Mouse (Mus musculus): Measurements from ENCODE around the gene Tmem243. TPM values are rescaled to one million over a fixed set of nuclear protein-coding genes. Genes with fewer than 3 reads are reported as not detected.

Gene Tmem243
- polyA plus RNA-seq, 2 experiments, result 4.2 to 10.6 TPM

DNA sequence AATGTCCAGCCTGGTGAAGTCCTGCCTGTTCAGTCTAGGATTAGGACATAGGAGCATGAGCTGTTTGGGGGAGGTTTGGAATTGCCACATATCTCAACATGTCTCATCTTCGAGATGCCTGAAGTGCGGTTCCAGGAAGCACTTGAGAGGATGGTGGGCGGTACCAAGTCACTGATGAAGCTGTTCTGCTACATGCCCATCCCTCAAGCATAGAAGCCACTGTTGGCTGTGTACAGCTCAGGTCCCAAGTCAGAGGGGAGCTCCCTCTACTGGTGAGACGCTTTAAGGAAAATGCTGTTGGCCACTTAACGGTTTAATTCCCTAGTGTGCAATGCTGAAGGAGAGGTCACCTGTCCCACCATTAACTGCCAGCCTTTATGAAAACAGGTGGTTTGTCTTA lies 11.3 kb downstream of the Tmem243 start:
- Histone ChIP-seq H3K27ac (no peak overlapping the region), H3K36me3 (replicated peaks; ENCODE audit: control insufficient read depth, insufficient read depth, low read depth) (no peaks in the 10 kb centered on the region), H3K4me3 (ENCODE audit: insufficient read depth in 1 of 2, low read depth in 2 of 2, low read length in 2 of 2) (no peak overlapping the region), H3K4me1 (replicated peaks; ENCODE audit: control insufficient read depth in 2 of 2, insufficient read depth in 2 of 2, low read length in 1 of 2) (peaks cover 0 to 2% of the 10 kb centered on the region in 2 experiments; a peak in 1 of 4 replicates), H3K27me3 (ENCODE audit: control insufficient read depth, insufficient read depth, low read length) (no peaks in the 10 kb centered on the region), H3K4me2 (ENCODE audit: low read depth) (no peak overlapping the region), H3K9ac (replicated peaks) (no peak overlapping the region), H3K9me3 (ENCODE audit: control insufficient read depth, low read length) (no peaks in the 10 kb centered on the region)
- TF ChIP-seq CTCF (IDR thresholded peaks at IDR 0.05; ENCODE audit: low read depth), result peak; percentile 81
- TF ChIP-seq EP300 (IDR thresholded peaks at IDR 0.05; ENCODE audit: low read depth), result no peak
- peak; percentile 35; the same call in 1 of the 2 replicates for ATAC-seq (ENCODE audit: insufficient read depth)
- DNase-seq (ENCODE audit: low read depth in 3 of 3, low spot score in 3 of 3), result peak in 2 of 3 experiments; percentile 19 to 27
- WGBS (ENCODE audit: insufficient replicate concordance), result 8% methylated on average over 5 of the region's 5 CpGs

DNA sequence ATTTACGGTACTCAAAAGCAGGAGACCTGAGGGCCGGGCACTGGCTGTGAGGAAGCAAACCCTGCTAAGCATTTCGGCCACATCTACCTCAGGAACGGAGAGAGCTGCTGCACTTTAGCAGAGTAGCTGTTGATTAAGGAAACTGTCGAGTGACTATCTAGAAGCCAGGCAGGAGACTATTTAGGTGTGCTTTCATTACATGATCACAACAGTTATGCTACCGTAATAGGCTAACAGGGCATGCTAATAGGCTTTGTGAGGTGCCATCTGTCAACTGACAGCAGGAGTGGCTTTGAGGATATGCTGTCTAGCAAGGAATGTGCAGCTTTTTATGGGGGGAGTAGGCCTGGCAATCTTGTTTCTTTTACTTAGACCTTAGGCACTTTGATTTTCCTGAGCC lies 13.7 kb downstream of the Tmem243 start:
- WGBS (ENCODE audit: insufficient replicate concordance), result 49% methylated on average over 6 of the region's 6 CpGs
- TF ChIP-seq CTCF (IDR thresholded peaks at IDR 0.05; ENCODE audit: low read depth), result no peak
- TF ChIP-seq EP300 (IDR thresholded peaks at IDR 0.05; ENCODE audit: low read depth), result no peak
- H3K9ac ChIP-seq (replicated peaks), result no peak overlapping the region

DNA sequence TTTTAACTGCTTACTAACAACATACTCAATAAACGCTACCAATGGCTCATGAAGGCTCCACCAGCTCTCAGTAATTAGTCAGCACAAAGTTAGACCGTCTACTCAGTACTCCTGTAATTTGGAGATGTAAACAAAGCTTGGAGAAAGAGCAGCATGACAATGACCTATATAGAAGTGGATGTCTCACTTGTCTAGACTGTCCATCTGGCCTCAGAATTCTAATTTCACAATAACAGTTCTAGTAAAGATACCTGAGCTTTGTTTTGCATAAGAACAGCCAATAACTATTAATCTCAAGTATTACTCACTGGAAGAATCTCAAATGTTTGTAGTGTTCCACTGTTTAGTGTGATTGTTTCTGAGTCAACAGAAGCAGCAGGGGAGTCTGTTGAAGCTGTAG lies 23.7 kb downstream of the Tmem243 start:
- Histone ChIP-seq H3K27me3 (ENCODE audit: control insufficient read depth, insufficient read depth, low read length) (no peaks in the 10 kb centered on the region), H3K4me1 (replicated peaks; ENCODE audit: control insufficient read depth in 2 of 2, insufficient read depth in 2 of 2, low read length in 1 of 2) (no peaks in the 10 kb centered on the region), H3K36me3 (replicated peaks; ENCODE audit: control insufficient read depth, insufficient read depth, low read depth) (peaks cover 43% of the 10 kb centered on the region), H3K4me2 (ENCODE audit: low read depth) (no peak overlapping the region), H3K9ac (replicated peaks) (no peak overlapping the region), H3K27ac (no peak overlapping the region), H3K9me3 (ENCODE audit: control insufficient read depth, low read length) (no peaks in the 10 kb centered on the region), H3K4me3 (ENCODE audit: insufficient read depth in 1 of 2, low read depth in 2 of 2, low read length in 2 of 2) (no peak overlapping the region)
- ATAC-seq (ENCODE audit: insufficient read depth) (no peak), DNase-seq (ENCODE audit: low read depth in 3 of 3, low spot score in 3 of 3) (no peak)
- WGBS (ENCODE audit: insufficient replicate concordance), result 84% methylated on average over 2 of the region's 2 CpGs
- TF ChIP-seq EP300 (IDR thresholded peaks at IDR 0.05; ENCODE audit: low read depth) (no peak), CTCF (IDR thresholded peaks at IDR 0.05; ENCODE audit: low read depth) (no peak)

More for the DNA sequence above, 13.7 kb downstream of the Tmem243 start:
- no peak overlapping the region for H3K4me3 ChIP-seq (ENCODE audit: insufficient read depth in 1 of 2, low read depth in 2 of 2, low read length in 2 of 2)
- H3K4me1 ChIP-seq (replicated peaks; ENCODE audit: control insufficient read depth in 2 of 2, insufficient read depth in 2 of 2, low read length in 1 of 2), result no peaks in the 10 kb centered on the region
- H3K9me3 ChIP-seq (ENCODE audit: control insufficient read depth, low read length), result no peaks in the 10 kb centered on the region
- ATAC-seq (ENCODE audit: insufficient read depth), result no peak
- H3K4me2 ChIP-seq (ENCODE audit: low read depth), result no peak overlapping the region
- H3K27me3 ChIP-seq (ENCODE audit: control insufficient read depth, insufficient read depth, low read length), result no peaks in the 10 kb centered on the region
- no peak for DNase-seq (ENCODE audit: low read depth in 3 of 3, low spot score in 3 of 3)
- no peak overlapping the region for H3K27ac ChIP-seq
- H3K36me3 ChIP-seq (replicated peaks; ENCODE audit: control insufficient read depth, insufficient read depth, low read depth), result no peaks in the 10 kb centered on the region

DNA sequence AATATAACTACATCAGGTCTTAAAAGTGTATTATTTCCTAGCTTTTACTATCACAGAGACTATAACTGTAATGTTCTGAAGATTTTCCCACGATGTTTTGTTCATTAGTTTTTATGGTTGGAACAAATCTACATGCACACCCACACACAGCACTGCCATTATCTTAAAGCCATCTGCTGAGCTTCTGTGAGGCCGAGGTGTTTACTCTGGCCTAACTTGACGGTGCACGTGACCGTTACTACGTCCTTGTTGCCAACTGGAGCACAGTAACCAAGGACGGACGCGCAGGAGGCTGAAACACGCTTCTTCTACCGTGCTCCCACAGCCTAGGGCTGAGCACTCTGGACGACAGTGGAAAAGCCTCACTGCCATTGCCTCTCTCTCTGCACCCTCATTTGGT lies 28.1 kb downstream of the Tmem243 start:
- WGBS (ENCODE audit: insufficient replicate concordance), result 78% methylated on average over 12 of the region's 12 CpGs
- no peaks in the 10 kb centered on the region for H3K9me3 ChIP-seq (ENCODE audit: control insufficient read depth, low read length)
- no peak overlapping the region for H3K9ac ChIP-seq (replicated peaks)
- DNase-seq (ENCODE audit: low read depth in 3 of 3, low spot score in 3 of 3) (no peak), ATAC-seq (ENCODE audit: insufficient read depth) (no peak)
- H3K36me3 ChIP-seq (replicated peaks; ENCODE audit: control insufficient read depth, insufficient read depth, low read depth), result peaks cover 43% of the 10 kb centered on the region
- H3K27me3 ChIP-seq (ENCODE audit: control insufficient read depth, insufficient read depth, low read length), result no peaks in the 10 kb centered on the region
- H3K27ac ChIP-seq, result no peak overlapping the region
- TF ChIP-seq CTCF (IDR thresholded peaks at IDR 0.05; ENCODE audit: low read depth), result no peak
- no peak overlapping the region for H3K4me2 ChIP-seq (ENCODE audit: low read depth)
- no peak overlapping the region for H3K4me3 ChIP-seq (ENCODE audit: insufficient read depth in 1 of 2, low read depth in 2 of 2, low read length in 2 of 2)
- no peaks in the 10 kb centered on the region for H3K4me1 ChIP-seq (replicated peaks; ENCODE audit: control insufficient read depth in 2 of 2, insufficient read depth in 2 of 2, low read length in 1 of 2)

DNA sequence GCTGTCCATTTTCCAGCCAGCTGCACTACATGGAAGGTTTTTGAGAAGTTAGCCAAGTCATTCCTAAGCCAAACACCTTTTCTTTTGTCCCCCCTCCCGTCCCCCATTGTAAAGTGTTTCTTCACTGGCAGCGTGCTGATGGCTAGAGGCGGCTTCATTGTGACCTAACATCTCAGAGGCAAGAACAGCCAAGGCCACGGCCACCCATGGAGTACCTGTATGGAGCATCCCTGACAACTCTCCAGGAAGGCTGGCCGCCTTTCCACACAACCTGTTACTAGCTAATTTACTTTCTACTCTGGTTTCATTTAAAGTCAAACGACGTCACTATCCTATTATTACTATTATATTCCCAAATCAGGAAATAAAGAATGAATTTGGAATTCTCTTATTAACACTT lies 31.3 kb downstream of the Tmem243 start:
- H3K4me2 ChIP-seq (ENCODE audit: low read depth), result no peak overlapping the region
- H3K4me1 ChIP-seq (replicated peaks; ENCODE audit: control insufficient read depth in 2 of 2, insufficient read depth in 2 of 2, low read length in 1 of 2), result no peaks in the 10 kb centered on the region
- H3K9ac ChIP-seq (replicated peaks), result no peak overlapping the region
- WGBS (ENCODE audit: insufficient replicate concordance), result 86% methylated on average over 7 of the region's 7 CpGs
- peaks cover 38% of the 10 kb centered on the region for H3K36me3 ChIP-seq (replicated peaks; ENCODE audit: control insufficient read depth, insufficient read depth, low read depth)
- H3K9me3 ChIP-seq (ENCODE audit: control insufficient read depth, low read length), result no peaks in the 10 kb centered on the region
- H3K27me3 ChIP-seq (ENCODE audit: control insufficient read depth, insufficient read depth, low read length), result no peaks in the 10 kb centered on the region
- H3K4me3 ChIP-seq (ENCODE audit: insufficient read depth in 1 of 2, low read depth in 2 of 2, low read length in 2 of 2), result no peak overlapping the region
- TF ChIP-seq CTCF (IDR thresholded peaks at IDR 0.05; ENCODE audit: low read depth) (no peak), EP300 (IDR thresholded peaks at IDR 0.05; ENCODE audit: low read depth) (no peak)
- DNase-seq (ENCODE audit: low read depth in 3 of 3, low spot score in 3 of 3), result no peak
- no peak for ATAC-seq (ENCODE audit: insufficient read depth)
- no peak overlapping the region for H3K27ac ChIP-seq

All from liver, embryonic 14.5 days (tissue).